Mouse (Mus musculus) WW6 (cell line): ENCODE measurements around the gene Igf1r.
"Not testable (repeated sequence)": the region's sequence is repeated elsewhere in the genome, so short reads cannot be mapped to it uniquely, and the experiment has no call there.

Source experiments
- DNase-seq: peaks from one replicate; pipeline ENCODE4 v3.0.0-alpha.2; 2013; ENCODE audit warnings: low read depth, low spot score

The Igf1r gene

GRCm38 (mm10) chr7:68264531-68264930 is 311.9 kb downstream of the Igf1r start:
- DNase-seq = no peak

GRCm38 (mm10) chr7:68265391-68265790 is 312.8 kb downstream of the Igf1r start:
- no peak for DNase-seq

- DNase-seq = no peak
Measured at GRCm38 (mm10) chr7:68266691-68267090, 314.1 kb downstream of the Igf1r start.

- DNase-seq = no peak
Measured at GRCm38 (mm10) chr7:68270551-68270950, 317.9 kb downstream of the Igf1r start.

GRCm38 (mm10) chr7:68271816-68272215 is 319.2 kb downstream of the Igf1r start:
- no peak for DNase-seq

- no peak for DNase-seq
Measured at GRCm38 (mm10) chr7:68272607-68273006, 320.0 kb downstream of the Igf1r start.

- no peak for DNase-seq
Measured at GRCm38 (mm10) chr7:68273515-68273914, 320.9 kb downstream of the Igf1r start, which contains the start of gene Fam169b. TSS of gene Fam169b (plus strand) at chr7:68273839.

- no peak for DNase-seq
Measured at GRCm38 (mm10) chr7:68274218-68274617, 321.6 kb downstream of the Igf1r start.

GRCm38 (mm10) chr7:68274951-68275350 is 322.3 kb downstream of the Igf1r start:
- DNase-seq = no peak

- not testable (repeated sequence) for DNase-seq
Measured at GRCm38 (mm10) chr7:68275445-68275837, 322.8 kb downstream of the Igf1r start.

GRCm38 (mm10) chr7:68275838-68276731 is 323.5 kb downstream of the Igf1r start:
- DNase-seq = peak; percentile 64

- no peak for DNase-seq
Measured at GRCm38 (mm10) chr7:68277054-68277896, 324.6 kb downstream of the Igf1r start.

GRCm38 (mm10) chr7:68277897-68278270 is 325.3 kb downstream of the Igf1r start:
- no peak for DNase-seq

- DNase-seq = no peak
Measured at GRCm38 (mm10) chr7:68278385-68278784, 325.8 kb downstream of the Igf1r start.

GRCm38 (mm10) chr7:68278908-68279307 is 326.3 kb downstream of the Igf1r start:
- DNase-seq = no peak

GRCm38 (mm10) chr7:68279481-68279880 is 326.9 kb downstream of the Igf1r start:
- no peak for DNase-seq

GRCm38 (mm10) chr7:68280352-68280869 is 327.8 kb downstream of the Igf1r start:
- DNase-seq = no peak

GRCm38 (mm10) chr7:68281341-68281740 is 328.7 kb downstream of the Igf1r start:
- no peak for DNase-seq

- DNase-seq = no peak
Measured at GRCm38 (mm10) chr7:68282304-68283132, 329.9 kb downstream of the Igf1r start.

- DNase-seq = not testable (repeated sequence)
Measured at GRCm38 (mm10) chr7:68283133-68283520, 330.5 kb downstream of the Igf1r start.
